In genomic region chr19:25675866-25676440, GRCm38 (mm10) we compare ENCODE assay signal across 22 mouse cellular contexts. TPM values are rescaled to one million over a fixed set of nuclear protein-coding genes. Genes with fewer than 3 reads are reported as not detected.
DNase-seq lines count a peak whose midpoint lies in the region; ATAC-seq and TF ChIP-seq lines count a peak whose summit lies in the region.
"Had no signal": no experiment of that assay in that cellular context is flagged by ENCODE, and none has a peak within 500 bp of the region (broad histone marks: within the 10 kb centered on the region; RNA-seq: fewer than 3 reads in every experiment).

No protein-coding gene starts in this region.

- no peaks in the 10 kb centered on the region for H3K36me3 ChIP-seq in embryonic facial prominence, embryonic 10.5 days (replicated peaks)
- H3K36me3 ChIP-seq in embryonic facial prominence, embryonic 14.5 days (ENCODE audit: control insufficient read depth, insufficient read depth, low read length) = no peaks in the 10 kb centered on the region
- H3K36me3 ChIP-seq in limb, embryonic 14.5 days (ENCODE audit: control insufficient read depth, insufficient read depth, low read length) = no peaks in the 10 kb centered on the region
- H3K36me3 ChIP-seq: embryonic facial prominence, embryonic 12.5 days; heart, embryonic 15.5 days; hindbrain, embryonic 10.5 days; hindbrain, embryonic 15.5 days had no signal

- ATAC-seq in embryonic facial prominence, embryonic 14.5 days (ENCODE audit: low read depth) = no peak
- no peak for ATAC-seq in limb, embryonic 14.5 days (ENCODE audit: low FRiP score, low read depth)
- ATAC-seq: activated CD4-positive, CD25-positive, alpha-beta regulatory T cell, adult 4 months; forebrain, embryonic 14.5 days; inflammation-experienced regulatory T-cells, adult 6 months; Patski had no signal

- no peaks in the 10 kb centered on the region for H3K9me3 ChIP-seq in embryonic facial prominence, embryonic 10.5 days
- H3K9me3 ChIP-seq in embryonic facial prominence, embryonic 14.5 days (ENCODE audit: control insufficient read depth, low read length) = no peaks in the 10 kb centered on the region
- H3K9me3 ChIP-seq in limb, embryonic 14.5 days (ENCODE audit: control insufficient read depth, low read length) = no peaks in the 10 kb centered on the region
- H3K9me3 ChIP-seq: embryonic facial prominence, embryonic 12.5 days; heart, embryonic 15.5 days; hindbrain, embryonic 10.5 days; hindbrain, embryonic 15.5 days had no signal

- peak; percentile 18 for DNase-seq in heart, adult 11 months
- DNase-seq in heart, postnatal 25 days (ENCODE audit: low spot score) = no peak
- peak; percentile 22 for DNase-seq in embryonic facial prominence, embryonic 10.5 days (ENCODE audit: low spot score)
- DNase-seq in embryonic facial prominence, embryonic 14.5 days (ENCODE audit: low spot score) = no peak
- no peak for DNase-seq in limb, embryonic 14.5 days (ENCODE audit: low spot score)
- DNase-seq in adrenal gland, adult 2 months = no peak
- DNase-seq: adrenal gland, postnatal 25 days; cerebellum, adult 18-20 months; cerebellum, adult 9-11 months; cerebellum, postnatal 36 days; heart, adult 2 months; heart, postnatal 14 days had no signal

- H3K4me2 ChIP-seq in embryonic facial prominence, embryonic 14.5 days (ENCODE audit: low read depth, low read length) = peak overlapping the region; percentile 59; the same call in 1 of the 2 replicates
- no peak overlapping the region for H3K4me2 ChIP-seq in limb, embryonic 14.5 days (replicated peaks; ENCODE audit: low read depth, low read length, severe bottlenecking)
- H3K4me2 ChIP-seq: embryonic facial prominence, embryonic 12.5 days; heart, embryonic 11.5 days; heart, embryonic 15.5 days; hindbrain, embryonic 15.5 days had no signal

- peaks cover 97% of the 10 kb centered on the region for H3K27me3 ChIP-seq in embryonic facial prominence, embryonic 10.5 days (replicated peaks; ENCODE audit: low read depth, poor library complexity, severe bottlenecking)
- peaks cover 81% of the 10 kb centered on the region for H3K27me3 ChIP-seq in embryonic facial prominence, embryonic 14.5 days (replicated peaks; ENCODE audit: control insufficient read depth, insufficient read depth, low read length)
- peaks cover 70% of the 10 kb centered on the region for H3K27me3 ChIP-seq in limb, embryonic 14.5 days (ENCODE audit: control insufficient read depth, insufficient read depth, low read length)
- H3K27me3 ChIP-seq: CH12.LX had no signal

- H3K27ac ChIP-seq in embryonic facial prominence, embryonic 10.5 days (replicated peaks) = no peak overlapping the region
- H3K27ac ChIP-seq in embryonic facial prominence, embryonic 14.5 days (replicated peaks; ENCODE audit: low read depth, low read length) = no peak overlapping the region
- H3K27ac ChIP-seq in limb, embryonic 14.5 days (replicated peaks; ENCODE audit: low read depth, low read length) = no peak overlapping the region
- H3K27ac ChIP-seq: embryonic facial prominence, embryonic 12.5 days; heart, adult 2 months; heart, embryonic 15.5 days; hindbrain, embryonic 10.5 days; hindbrain, embryonic 15.5 days had no signal

- intact Hi-C loops in heart, postnatal 25 days (cut with DNase I) = no loop called here

- no peak for TF ChIP-seq POLR2A in limb, embryonic 14.5 days (IDR thresholded peaks at IDR 0.05; ENCODE audit: borderline replicate concordance, extremely low read depth, insufficient read depth, insufficient read length)

- peaks cover 26% of the 10 kb centered on the region for H3K4me1 ChIP-seq in embryonic facial prominence, embryonic 10.5 days
- no peaks in the 10 kb centered on the region; the same call in 1 of the 2 replicates for H3K4me1 ChIP-seq in embryonic facial prominence, embryonic 14.5 days (ENCODE audit: control insufficient read depth, insufficient read depth, low read length)
- peaks cover 15% of the 10 kb centered on the region; the same call in 1 of the 2 replicates for H3K4me1 ChIP-seq in limb, embryonic 14.5 days (ENCODE audit: control insufficient read depth, insufficient read depth, low read length)

- H3K9ac ChIP-seq in embryonic facial prominence, embryonic 14.5 days (ENCODE audit: low read depth, low read length) = no peak overlapping the region
- H3K9ac ChIP-seq in limb, embryonic 14.5 days (ENCODE audit: low read depth, low read length, severe bottlenecking) = no peak overlapping the region
- H3K9ac ChIP-seq: embryonic facial prominence, embryonic 12.5 days; heart, embryonic 15.5 days; hindbrain, embryonic 15.5 days had no signal

- H3K4me3 ChIP-seq in embryonic facial prominence, embryonic 10.5 days = no peak overlapping the region
- H3K4me3 ChIP-seq in embryonic facial prominence, embryonic 14.5 days (ENCODE audit: low read depth, low read length) = no peak overlapping the region
- H3K4me3 ChIP-seq in limb, embryonic 14.5 days (replicated peaks; ENCODE audit: low read length) = peak overlapping the region; percentile 53
- H3K4me3 ChIP-seq: embryonic facial prominence, embryonic 12.5 days; heart, adult 2 months; heart, embryonic 15.5 days; hindbrain, embryonic 10.5 days; hindbrain, embryonic 15.5 days had no signal

- 7% methylated on average over 9 of the region's 9 CpGs for WGBS in embryonic facial prominence, embryonic 10.5 days
- 20% methylated on average over 9 of the region's 9 CpGs for WGBS in embryonic facial prominence, embryonic 14.5 days
- 11% methylated on average over 9 of the region's 9 CpGs for WGBS in limb, embryonic 14.5 days

RNA-seq across cellular contexts. Expression of gene Dmrt2, which starts 3.7 kb away (rescaled TPM):
- under 1 TPM; 0.14 to 0.18 TPM for total RNA-seq in heart, postnatal 25 days (2021)
- polyA plus RNA-seq in embryonic facial prominence, embryonic 10.5 days (2016; fragmentation: Nextera tagmentation; extraction: Ambion mirVana) = 1.3 and 1.6 TPM in 2 replicates
- 7.8 and 9.0 TPM in 2 replicates for polyA plus RNA-seq in embryonic facial prominence, embryonic 14.5 days (2014; fragmentation: Nextera tagmentation; extraction: Ambion mirVana)
- 32.6 and 35.7 TPM in 2 replicates for polyA plus RNA-seq in limb, embryonic 14.5 days (2012; rRNA removed)
- polyA plus RNA-seq in limb, embryonic 14.5 days (2014; fragmentation: Nextera tagmentation; extraction: Ambion mirVana) = 22.6 and 27.1 TPM in 2 replicates
- total RNA-seq in adrenal gland, adult 2 months (2021) = 10 to 100 TPM in 1 of 2 experiments, 1 to 10 TPM in 1; 2.5 to 11.1 TPM
- 4.3 and 8.2 TPM in 2 replicates for polyA plus RNA-seq in adrenal gland, adult 2 months (2012; rRNA removed)
- total RNA-seq: CH12.LX had no signal
- polyA plus RNA-seq: activated CD4-positive, CD25-positive, alpha-beta regulatory T cell, adult 4 months; hindbrain, embryonic 15.5 days; inflammation-experienced regulatory T-cells, adult 6 months; Patski had no signal

Comparison
In these comparisons a context has a peak if more than half of its experiments do, and no peak if none do; other contexts are left out.
1. DNase-seq: peak in heart, adult 11 months (single experiment) and embryonic facial prominence, embryonic 10.5 days (single experiment); none in heart, postnatal 25 days (single experiment), embryonic facial prominence, embryonic 14.5 days (single experiment), limb, embryonic 14.5 days (single experiment) and adrenal gland, adult 2 months (single experiment).